Mouse (Mus musculus) heart, embryonic 15.5 days (tissue): Measurements from ENCODE around the gene Ptpn14. TPM values are rescaled to one million over a fixed set of nuclear protein-coding genes. Genes with fewer than 3 reads are reported as not detected.

Experiments used
- ATAC-seq: fragments of 200-750 bp; cut with Nextera tagmentation; replicated peaks from 2 replicates; pipeline ENCODE4 v1.8.0; 2017; ENCODE audit warnings: low read depth, moderate TSS enrichment; ENCODE audit not compliant: insufficient number of reproducible peaks, insufficient read depth, low FRiP score
- H3K27ac ChIP-seq: fragments of 300-500 bp; sonication (generic); 2 replicates; pipeline ENCODE4 v1.5.1; 2015; ENCODE audit warnings: mild to moderate bottlenecking, inconsistent platforms
- H3K27me3 ChIP-seq: fragments of 300-500 bp; sonication (generic); 2 replicates; pipeline ENCODE4 v1.6.1; 2015; ENCODE audit warnings: inconsistent platforms
- H3K36me3 ChIP-seq: fragments of 300-500 bp; sonication (generic); 2 replicates; pipeline ENCODE4 v1.6.1; 2015; ENCODE audit warnings: mild to moderate bottlenecking, inconsistent platforms
- H3K4me1 ChIP-seq: fragments of 300-500 bp; sonication (generic); replicated peaks from 2 replicates; pipeline ENCODE4 v1.6.1; 2015; ENCODE audit warnings: inconsistent platforms
- H3K4me2 ChIP-seq: fragments of 300-500 bp; sonication (generic); 2 replicates; pipeline ENCODE4 v1.6.1; 2015; ENCODE audit warnings: inconsistent platforms, mild to moderate bottlenecking, moderate library complexity
- H3K4me3 ChIP-seq: fragments of 300-500 bp; sonication (generic); 2 replicates; pipeline ENCODE4 v1.5.1; 2015; ENCODE audit warnings: mild to moderate bottlenecking, inconsistent platforms
- H3K9ac ChIP-seq: fragments of 300-500 bp; sonication (generic); 2 replicates; pipeline ENCODE4 v1.6.1; 2015; ENCODE audit warnings: mild to moderate bottlenecking, inconsistent platforms
- H3K9me3 ChIP-seq: fragments of 300-500 bp; sonication (generic); replicated peaks from 2 replicates; pipeline ENCODE4 v1.6.1; 2016; ENCODE audit warnings: inconsistent platforms
- WGBS: fragments of 180-500 bp; shearing (Covaris S2); methylation state at CpG from one replicate; pipeline ENCODE4 v1.1.7; 2015; ENCODE audit warnings: mixed read lengths; 5-methylcytosine and 5-hydroxymethylcytosine counted together
- polyA plus RNA-seq: library from polyadenylated mRNA; unstranded; fragments of >200 nt; fragmentation: Nextera tagmentation; extraction: Ambion mirVana; gene quantifications from 2 replicates; pipeline ENCODE4 v1.2.1, GENCODE M21; 2015

Ptpn14 gene
- polyA plus RNA-seq, 1 experiment from 2014 or later, result 7.0 TPM

- H3K4me3 ChIP-seq, result no peak overlapping the region
- no peaks in the 10 kb centered on the region for H3K27me3 ChIP-seq
- no peak overlapping the region for H3K4me2 ChIP-seq
- H3K27ac ChIP-seq, result no peak overlapping the region
- H3K4me1 ChIP-seq, result peaks cover 75% of the 10 kb centered on the region
- no peak for ATAC-seq
- H3K9me3 ChIP-seq, result no peaks in the 10 kb centered on the region
- H3K9ac ChIP-seq, result no peak overlapping the region
- 39% methylated on average over 10 of the region's 10 CpGs for WGBS
- H3K36me3 ChIP-seq, result no peaks in the 10 kb centered on the region
These were observed 44.6 kb downstream of the Ptpn14 start for GRCm38 (mm10) chr1:189772707-189773106.

GRCm38 (mm10) chr1:189774778-189775177, 46.7 kb downstream of the Ptpn14 start:
- Histone ChIP-seq H3K36me3 (no peaks in the 10 kb centered on the region), H3K27ac (peak overlapping the region; percentile 39; the same call in 1 of the 2 replicates), H3K9me3 (no peaks in the 10 kb centered on the region), H3K27me3 (no peaks in the 10 kb centered on the region), H3K9ac (no peak overlapping the region), H3K4me2 (peak overlapping the region; percentile 32), H3K4me1 (peaks cover 72% of the 10 kb centered on the region), H3K4me3 (peak overlapping the region; percentile 27)
- 48% methylated on average over 1 of the region's 1 CpGs for WGBS
- no peak; the same call in 1 of the 2 replicates for ATAC-seq

GRCm38 (mm10) chr1:189777207-189777606, 49.1 kb downstream of the Ptpn14 start:
- Histone ChIP-seq H3K36me3 (no peaks in the 10 kb centered on the region), H3K4me2 (no peak overlapping the region), H3K4me3 (no peak overlapping the region), H3K4me1 (peaks cover 71% of the 10 kb centered on the region), H3K27ac (no peak overlapping the region), H3K9ac (no peak overlapping the region), H3K9me3 (no peaks in the 10 kb centered on the region), H3K27me3 (no peaks in the 10 kb centered on the region)
- 80% methylated on average over 6 of the region's 6 CpGs for WGBS
- ATAC-seq, result no peak

- ATAC-seq, result no peak
- H3K4me2 ChIP-seq, result no peak overlapping the region
- no peak overlapping the region for H3K9ac ChIP-seq
- H3K27ac ChIP-seq, result peak overlapping the region; percentile 29; the same call in 1 of the 2 replicates
- no peaks in the 10 kb centered on the region for H3K9me3 ChIP-seq
- H3K27me3 ChIP-seq, result no peaks in the 10 kb centered on the region
- H3K36me3 ChIP-seq, result no peaks in the 10 kb centered on the region
- 27% methylated on average over 5 of the region's 5 CpGs for WGBS
- H3K4me3 ChIP-seq, result no peak overlapping the region
- H3K4me1 ChIP-seq, result peaks cover 71% of the 10 kb centered on the region
These were observed 50.3 kb downstream of the Ptpn14 start for GRCm38 (mm10) chr1:189778343-189778742.

- no peak overlapping the region for H3K4me2 ChIP-seq
- 52% methylated on average over 3 of the region's 3 CpGs for WGBS
- peaks cover 66% of the 10 kb centered on the region for H3K4me1 ChIP-seq
These were observed 51.2 kb downstream of the Ptpn14 start for GRCm38 (mm10) chr1:189779226-189779625.

GRCm38 (mm10) chr1:189781721-189782345, 53.8 kb downstream of the Ptpn14 start:
- no peak overlapping the region for H3K27ac ChIP-seq
- peaks cover 78% of the 10 kb centered on the region for H3K4me1 ChIP-seq
- H3K27me3 ChIP-seq, result no peaks in the 10 kb centered on the region
- ATAC-seq, result no peak
- H3K9ac ChIP-seq, result no peak overlapping the region
- H3K9me3 ChIP-seq, result no peaks in the 10 kb centered on the region
- H3K4me2 ChIP-seq, result no peak overlapping the region
- 59% methylated on average over 10 of the region's 10 CpGs for WGBS
- H3K4me3 ChIP-seq, result no peak overlapping the region
- H3K36me3 ChIP-seq, result no peaks in the 10 kb centered on the region; the same call in 1 of the 2 replicates

More at GRCm38 (mm10) chr1:189779226-189779625, 51.2 kb downstream of the Ptpn14 start:
- Histone ChIP-seq H3K36me3 (no peaks in the 10 kb centered on the region), H3K27me3 (no peaks in the 10 kb centered on the region), H3K9ac (no peak overlapping the region), H3K4me3 (no peak overlapping the region), H3K9me3 (no peaks in the 10 kb centered on the region), H3K27ac (no peak overlapping the region)
- ATAC-seq, result no peak

- ATAC-seq, result no peak
- Histone ChIP-seq H3K27me3 (no peaks in the 10 kb centered on the region), H3K4me2 (peak overlapping the region; percentile 46), H3K36me3 (no peaks in the 10 kb centered on the region; the same call in 1 of the 2 replicates), H3K9me3 (no peaks in the 10 kb centered on the region), H3K4me1 (peaks cover 78% of the 10 kb centered on the region), H3K27ac (peak overlapping the region; percentile 15; the same call in 1 of the 2 replicates), H3K4me3 (0 out of 2 replicates have a peak overlapping the region, but pooled peaks have one; percentile 9), H3K9ac (no peak overlapping the region; the same call in 1 of the 2 replicates)
- WGBS, result 63% methylated on average over 6 of the region's 6 CpGs
These were observed 54.6 kb downstream of the Ptpn14 start for GRCm38 (mm10) chr1:189782709-189783108.

GRCm38 (mm10) chr1:189784503-189784902, 56.4 kb downstream of the Ptpn14 start:
- Histone ChIP-seq H3K27me3 (no peaks in the 10 kb centered on the region), H3K27ac (no peak overlapping the region; the same call in 1 of the 2 replicates), H3K4me2 (no peak overlapping the region), H3K4me1 (peaks cover 67% of the 10 kb centered on the region), H3K9me3 (no peaks in the 10 kb centered on the region), H3K9ac (no peak overlapping the region), H3K4me3 (no peak overlapping the region), H3K36me3 (no peaks in the 10 kb centered on the region; the same call in 1 of the 2 replicates)
- WGBS, result 46% methylated on average over 7 of the region's 7 CpGs
- no peak for ATAC-seq

- Histone ChIP-seq H3K9me3 (no peaks in the 10 kb centered on the region), H3K4me2 (no peak overlapping the region), H3K36me3 (no peaks in the 10 kb centered on the region; the same call in 1 of the 2 replicates), H3K4me3 (no peak overlapping the region), H3K27ac (no peak overlapping the region), H3K9ac (no peak overlapping the region), H3K27me3 (no peaks in the 10 kb centered on the region), H3K4me1 (peaks cover 55% of the 10 kb centered on the region)
- WGBS, result 73% methylated on average over 26 of the region's 26 CpGs
- ATAC-seq, result no peak
These were observed 58.8 kb downstream of the Ptpn14 start for GRCm38 (mm10) chr1:189786707-189787485.

GRCm38 (mm10) chr1:189789545-189789944, 61.5 kb downstream of the Ptpn14 start:
- Histone ChIP-seq H3K27ac (no peak overlapping the region), H3K4me3 (no peak overlapping the region), H3K4me2 (no peak overlapping the region), H3K36me3 (no peaks in the 10 kb centered on the region; the same call in 1 of the 2 replicates), H3K9me3 (no peaks in the 10 kb centered on the region), H3K27me3 (no peaks in the 10 kb centered on the region), H3K4me1 (peaks cover 45% of the 10 kb centered on the region), H3K9ac (no peak overlapping the region)
- no peak for ATAC-seq
- WGBS, result 71% methylated on average over 6 of the region's 6 CpGs

- H3K27me3 ChIP-seq, result no peaks in the 10 kb centered on the region
- no peak overlapping the region for H3K27ac ChIP-seq
- H3K4me1 ChIP-seq, result peaks cover 45% of the 10 kb centered on the region
- H3K4me2 ChIP-seq, result no peak overlapping the region
- no peak overlapping the region for H3K9ac ChIP-seq
- no peak for ATAC-seq
- H3K36me3 ChIP-seq, result no peaks in the 10 kb centered on the region; the same call in 1 of the 2 replicates
- 66% methylated on average over 7 of the region's 7 CpGs for WGBS
- no peaks in the 10 kb centered on the region for H3K9me3 ChIP-seq
- no peak overlapping the region for H3K4me3 ChIP-seq
These were observed 62.6 kb downstream of the Ptpn14 start for GRCm38 (mm10) chr1:189790666-189791065.
